Mouse (Mus musculus): ENCODE measurements at regions not wholly inside any gene's neighbourhood (a gene's known extent, or its start where the extent isn't known, plus 50 kb on each side); places are given as distances from the start of the nearest gene placed in this dataset.

GRCm38 (mm10) chr7:54734039-54734438 lies 101.3 kb upstream of the Luzp2 start:
- DNase-seq = peak in 1 of 2 experiments; percentile 4

GRCm38 (mm10) chr7:54734861-54735260 lies 100.4 kb upstream of the Luzp2 start:
- DNase-seq = no peak

- DNase-seq = no peak
Measured at GRCm38 (mm10) chr7:54767341-54767740, 68.0 kb upstream of the Luzp2 start.

GRCm38 (mm10) chr7:54768683-54769082 lies 66.6 kb upstream of the Luzp2 start:
- no peak for DNase-seq

- no peak for DNase-seq
Measured at GRCm38 (mm10) chr7:54781939-54782520, 53.3 kb upstream of the Luzp2 start.

- no peak for DNase-seq
Measured at GRCm38 (mm10) chr7:54782604-54783003, 52.7 kb upstream of the Luzp2 start.

- peak in 1 of 2 experiments; percentile 2 for DNase-seq
Measured at GRCm38 (mm10) chr7:54783550-54784529, 51.5 kb upstream of the Luzp2 start.
